Mouse (Mus musculus): ENCODE results near the gene Notch3. TPM values are rescaled to one million over a fixed set of nuclear protein-coding genes. Genes with fewer than 3 reads are reported as not detected.
"Not testable (repeated sequence)": the region's sequence is repeated elsewhere in the genome, so short reads cannot be mapped to it uniquely, and the experiment has no call there.

Gene Notch3
- polyA plus RNA-seq, 1 experiment, result not detected

DNA sequence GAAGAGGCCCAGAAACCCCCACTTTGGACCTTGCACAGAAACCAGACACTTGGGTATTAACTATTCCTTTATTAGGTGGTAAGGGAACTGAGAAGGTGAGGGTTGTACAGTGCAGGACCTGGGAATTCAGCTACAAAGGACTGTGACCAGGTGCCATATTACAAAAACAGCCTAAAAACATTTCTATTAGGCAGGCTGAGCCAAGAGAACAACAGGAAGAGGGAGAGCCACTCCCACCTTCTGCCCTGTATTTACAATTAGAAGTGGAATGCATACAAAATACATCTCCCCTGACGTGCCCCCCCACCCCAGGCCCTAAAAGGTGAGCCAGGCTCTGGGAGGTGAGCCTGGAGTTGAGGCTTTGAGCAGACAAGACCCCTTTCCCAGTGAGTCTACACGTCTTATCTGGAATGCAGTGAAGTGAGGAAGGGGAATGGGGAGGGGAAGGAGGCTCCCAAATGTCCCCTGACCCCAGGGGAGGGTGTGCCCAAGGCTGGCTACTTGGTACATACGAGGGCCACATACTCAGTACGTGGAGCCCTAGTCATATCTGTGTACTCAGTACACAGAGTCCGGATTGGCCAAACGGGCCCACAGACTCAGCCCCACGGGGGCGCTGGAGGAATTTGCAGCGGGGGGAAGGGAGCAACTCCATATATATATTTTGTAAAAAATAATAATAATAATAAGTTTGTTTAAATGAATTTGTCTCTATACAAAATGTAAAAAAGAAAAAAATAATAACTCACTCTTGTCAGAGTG is 45.7 kb downstream of the Notch3 start:
- Histone ChIP-seq H3K4me1 (ENCODE audit: control insufficient read depth, insufficient read depth, low read length) (no peaks in the 10 kb centered on the region), H3K4me3 (ENCODE audit: insufficient read depth, low read length) (no peak overlapping the region), H3K27ac (ENCODE audit: insufficient read depth, low read depth, low read length) (no peak overlapping the region)
- no peak for TF ChIP-seq POLR2A (IDR thresholded peaks at IDR 0.05; ENCODE audit: borderline replicate concordance, low read depth, low read length)

DNA sequence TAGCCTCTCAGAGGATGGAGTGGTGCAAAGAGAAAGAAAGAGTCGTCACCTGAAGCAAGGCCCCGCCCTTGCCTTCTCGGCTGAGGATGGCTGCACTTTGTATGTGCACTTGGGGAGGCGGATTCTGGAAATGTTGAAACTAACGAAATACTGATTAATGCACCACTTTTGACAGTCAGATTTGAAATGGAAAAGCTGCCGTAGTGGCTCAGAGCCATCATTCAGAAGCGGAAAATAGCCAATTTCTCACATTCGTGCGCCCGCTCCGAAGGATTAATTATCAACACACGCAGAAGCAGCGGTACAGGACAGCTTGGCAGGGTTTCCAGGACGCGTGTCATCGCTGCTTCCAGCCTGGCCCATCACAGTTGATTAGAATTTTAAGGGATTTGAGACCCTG is 47.5 kb downstream of the Notch3 start:
- TF ChIP-seq POLR2A (IDR thresholded peaks at IDR 0.05; ENCODE audit: borderline replicate concordance, low read depth, low read length) (no peak), CTCF (IDR thresholded peaks at IDR 0.05; ENCODE audit: low read depth, low read length) (no peak)
- Histone ChIP-seq H3K27ac (ENCODE audit: insufficient read depth, low read depth, low read length) (no peak overlapping the region), H3K4me3 (ENCODE audit: insufficient read depth, low read length) (no peak overlapping the region), H3K4me1 (ENCODE audit: control insufficient read depth, insufficient read depth, low read length) (peaks cover 2% of the 10 kb centered on the region)

DNA sequence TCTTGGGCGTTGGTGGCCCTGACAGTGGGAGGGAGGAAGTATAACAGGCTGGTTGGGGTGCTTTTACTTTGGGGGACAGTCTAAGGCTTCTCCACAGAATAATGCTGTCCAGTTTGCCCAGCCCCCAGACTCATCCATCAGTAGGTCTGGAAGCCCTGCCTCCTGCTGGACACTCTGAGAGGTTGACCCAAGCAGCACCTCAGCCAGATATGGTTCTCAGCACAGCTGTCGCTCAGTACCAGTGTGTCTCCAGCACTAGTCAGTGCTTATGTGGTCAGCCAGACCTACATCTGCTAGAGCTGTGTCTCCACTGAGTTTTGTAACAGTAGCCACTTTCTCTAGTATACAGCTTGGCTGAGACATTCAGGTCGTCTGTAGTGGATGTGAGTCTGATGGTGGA is 48.2 kb downstream of the Notch3 start:
- TF ChIP-seq POLR2A (IDR thresholded peaks at IDR 0.05; ENCODE audit: borderline replicate concordance, low read depth, low read length), result no peak
- no peak for TF ChIP-seq CTCF (IDR thresholded peaks at IDR 0.05; ENCODE audit: low read depth, low read length)
- Histone ChIP-seq H3K4me1 (ENCODE audit: control insufficient read depth, insufficient read depth, low read length) (peaks cover 2% of the 10 kb centered on the region), H3K4me3 (ENCODE audit: insufficient read depth, low read length) (no peak overlapping the region), H3K27ac (ENCODE audit: insufficient read depth, low read depth, low read length) (no peak overlapping the region)

DNA sequence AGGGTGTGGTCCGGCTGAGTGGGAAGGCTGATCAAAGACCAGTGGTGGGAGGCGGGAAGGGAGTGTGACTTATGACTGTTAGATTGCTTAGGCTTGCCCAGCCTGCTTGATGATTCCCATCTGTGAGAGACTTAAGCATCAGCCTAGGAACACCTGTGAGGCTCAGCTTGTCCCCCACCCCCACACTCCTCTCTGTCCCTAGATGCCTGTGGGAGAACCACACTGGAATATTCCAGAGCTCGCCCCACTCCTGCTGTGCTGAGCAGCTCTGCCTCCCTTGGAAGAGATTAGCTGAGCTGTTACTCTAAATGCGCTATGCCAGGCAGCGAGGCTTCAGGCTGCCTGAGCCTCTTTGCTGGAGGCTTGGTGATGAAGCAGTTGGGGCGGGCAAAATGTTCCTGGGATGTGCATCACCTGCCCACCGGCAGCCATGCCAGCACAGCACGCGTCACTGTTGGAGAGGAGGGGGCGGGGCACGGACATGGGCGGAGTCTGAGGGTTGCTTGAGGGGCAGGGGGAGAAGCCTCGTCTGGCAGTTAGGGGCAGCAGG is 48.7 kb downstream of the Notch3 start:
- not testable (repeated sequence) for H3K4me3 ChIP-seq (ENCODE audit: insufficient read depth, low read length); H3K27ac ChIP-seq (ENCODE audit: insufficient read depth, low read depth, low read length); H3K4me1 ChIP-seq (ENCODE audit: control insufficient read depth, insufficient read depth, low read length)

DNA sequence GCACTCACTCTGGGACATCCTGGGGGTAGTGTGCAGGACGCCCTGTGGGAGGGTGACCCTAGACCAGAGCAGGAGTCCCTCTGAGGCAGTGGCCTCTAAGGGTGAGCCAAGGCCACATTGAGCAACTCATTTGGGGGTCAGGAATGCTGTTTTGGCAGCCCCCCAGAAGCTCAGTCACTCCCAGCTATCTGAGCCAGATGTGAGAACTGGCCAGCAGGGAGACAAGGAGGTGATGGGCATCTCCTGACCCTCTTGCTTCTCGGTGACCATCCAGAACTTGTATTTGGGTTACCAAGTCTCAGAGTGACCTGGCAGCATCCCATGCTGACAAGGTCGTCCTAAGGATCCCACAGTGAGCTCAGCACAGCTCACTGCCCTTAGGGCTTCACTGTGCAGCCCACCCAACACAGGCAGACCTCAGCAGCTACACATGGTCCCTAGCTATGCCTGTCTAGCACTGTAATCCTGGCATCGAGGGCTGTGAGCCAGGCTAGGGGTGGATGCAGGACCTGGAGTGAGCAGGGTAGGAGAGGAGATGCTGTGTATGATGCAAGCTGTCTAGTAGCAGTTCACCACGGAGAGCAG is 49.3 kb downstream of the Notch3 start:
- H3K27ac ChIP-seq (ENCODE audit: insufficient read depth, low read depth, low read length), result no peak overlapping the region
- H3K4me3 ChIP-seq (ENCODE audit: insufficient read depth, low read length), result no peak overlapping the region
- TF ChIP-seq CTCF (IDR thresholded peaks at IDR 0.05; ENCODE audit: low read depth, low read length) (no peak), POLR2A (IDR thresholded peaks at IDR 0.05; ENCODE audit: borderline replicate concordance, low read depth, low read length) (no peak)
- H3K4me1 ChIP-seq (ENCODE audit: control insufficient read depth, insufficient read depth, low read length), result peaks cover 2% of the 10 kb centered on the region

DNA sequence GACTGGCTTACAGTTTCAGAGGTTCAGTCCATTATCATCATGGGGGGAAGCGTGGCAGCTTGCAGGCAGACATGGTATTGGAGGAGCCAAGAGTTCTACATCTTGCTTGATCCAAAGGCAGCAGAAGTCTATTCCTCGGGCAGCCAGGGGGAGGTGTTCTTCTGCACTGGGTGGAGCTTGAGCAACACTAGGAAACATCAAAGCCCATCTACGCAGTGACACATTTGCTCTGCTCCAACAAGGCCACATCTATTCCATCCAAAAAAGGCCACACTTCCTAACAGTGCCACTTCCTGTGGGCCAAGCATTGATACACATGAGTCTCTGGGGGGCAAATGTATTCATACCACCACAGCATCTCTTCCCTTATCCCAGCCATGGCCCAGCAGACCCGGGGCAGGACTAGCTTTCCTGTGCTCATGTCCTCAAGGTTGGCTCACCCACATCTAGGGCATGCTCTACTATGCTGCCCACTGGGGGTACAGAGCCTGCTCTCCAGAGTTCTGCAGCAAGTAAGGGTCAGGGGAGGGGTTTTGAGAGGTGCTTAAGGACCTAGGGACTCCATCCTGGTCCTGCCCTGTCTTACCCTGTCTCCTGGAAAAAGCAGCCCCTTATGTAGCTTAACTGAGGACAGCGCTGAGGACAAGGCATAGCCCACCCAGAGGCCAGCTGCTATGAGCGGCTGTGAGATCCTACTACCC is 49.9 kb downstream of the Notch3 start:
- H3K27ac ChIP-seq (ENCODE audit: insufficient read depth, low read depth, low read length), result no peak overlapping the region
- TF ChIP-seq CTCF (IDR thresholded peaks at IDR 0.05; ENCODE audit: low read depth, low read length) (no peak), POLR2A (IDR thresholded peaks at IDR 0.05; ENCODE audit: borderline replicate concordance, low read depth, low read length) (no peak)
- peaks cover 2% of the 10 kb centered on the region for H3K4me1 ChIP-seq (ENCODE audit: control insufficient read depth, insufficient read depth, low read length)
- H3K4me3 ChIP-seq (ENCODE audit: insufficient read depth, low read length), result no peak overlapping the region

DNA sequence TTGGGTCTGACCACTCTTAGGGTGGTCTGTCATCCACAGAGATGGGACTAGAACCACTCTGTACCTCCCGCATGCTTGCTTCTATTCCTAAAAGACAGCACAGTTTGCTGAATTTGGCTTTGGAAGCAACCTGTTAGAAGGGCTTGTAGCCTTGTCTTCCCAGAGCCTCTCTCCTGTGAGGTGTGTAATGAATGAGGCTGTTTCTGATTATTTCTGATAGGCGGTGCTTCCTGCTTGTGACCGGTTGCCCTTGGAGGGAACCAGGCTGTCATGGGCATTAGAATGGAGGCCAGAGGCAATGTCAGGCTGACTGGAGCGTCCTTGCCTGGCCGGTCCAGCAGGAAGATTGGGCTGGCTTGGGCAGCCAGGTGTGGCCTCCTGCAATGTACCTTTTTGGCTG is 52.2 kb downstream of the Notch3 start:
- peak overlapping the region; percentile 61 for H3K4me3 ChIP-seq (ENCODE audit: insufficient read depth, low read length)
- not testable (repeated sequence) for H3K27ac ChIP-seq (ENCODE audit: insufficient read depth, low read depth, low read length); H3K4me1 ChIP-seq (ENCODE audit: control insufficient read depth, insufficient read depth, low read length)

DNA sequence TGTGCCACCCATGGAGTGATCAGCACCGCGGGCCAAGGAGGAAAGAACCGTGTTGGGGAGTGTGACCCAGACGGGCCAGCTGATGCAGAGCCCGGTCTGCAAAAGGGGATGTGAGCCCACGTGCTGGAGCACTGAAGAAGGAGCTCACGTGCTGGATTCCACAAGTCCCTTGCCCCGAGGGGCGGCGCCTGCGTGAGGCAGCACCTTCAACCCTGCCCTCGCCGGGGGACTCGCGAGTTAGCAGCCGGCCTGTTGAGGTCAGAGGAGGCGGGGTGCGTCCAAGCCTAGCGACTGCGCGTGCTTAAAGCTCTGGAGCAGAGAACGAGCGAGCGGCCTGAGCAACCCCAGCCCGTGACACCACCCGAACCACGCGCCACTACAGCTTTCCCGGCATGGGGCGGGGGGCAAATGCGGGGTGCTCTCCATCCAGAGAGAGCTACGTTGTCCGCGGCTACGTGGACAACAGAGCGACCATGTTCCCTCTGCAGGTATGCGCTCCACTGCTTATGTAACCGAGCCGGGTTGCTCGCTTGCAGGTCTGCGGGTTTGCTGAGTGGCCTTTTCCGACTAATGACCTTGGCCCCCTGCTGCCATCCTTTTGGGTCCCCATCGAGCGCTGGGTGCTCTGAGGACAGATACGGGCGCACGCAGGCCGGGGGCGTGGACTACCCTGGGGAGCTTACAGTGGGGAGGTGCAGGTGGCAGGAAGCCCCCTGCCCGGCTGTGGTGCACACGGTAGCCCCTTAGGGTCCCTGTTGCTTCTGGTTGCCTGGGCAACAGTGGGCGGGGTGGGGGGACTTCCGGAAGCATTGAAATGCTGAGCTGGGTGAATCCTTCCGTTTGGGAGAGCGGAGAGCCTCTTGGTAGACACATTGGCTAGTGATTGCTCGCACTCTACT is 52.9 kb downstream of the Notch3 start:
- Histone ChIP-seq H3K27ac (ENCODE audit: insufficient read depth, low read depth, low read length) (no peak overlapping the region), H3K4me3 (ENCODE audit: insufficient read depth, low read length) (peak overlapping the region; percentile 61), H3K4me1 (ENCODE audit: control insufficient read depth, insufficient read depth, low read length) (peaks cover 6% of the 10 kb centered on the region)
- TF ChIP-seq CTCF (IDR thresholded peaks at IDR 0.05; ENCODE audit: low read depth, low read length) (no peak), POLR2A (IDR thresholded peaks at IDR 0.05; ENCODE audit: borderline replicate concordance, low read depth, low read length) (no peak)

DNA sequence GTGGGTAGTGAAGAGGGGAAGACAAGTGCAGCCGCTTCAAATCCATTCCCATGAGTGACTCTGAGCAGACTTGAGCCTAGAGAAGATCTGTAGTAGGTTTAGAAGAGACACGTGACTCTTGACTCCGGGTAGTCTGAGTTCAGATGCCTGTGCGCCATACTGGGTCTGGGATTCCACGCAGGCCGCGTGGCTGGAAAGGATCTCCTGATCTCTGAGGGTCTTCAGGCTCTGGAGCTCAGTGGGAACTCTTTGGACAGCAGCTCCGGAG is 53.5 kb downstream of the Notch3 start:
- H3K27ac ChIP-seq (ENCODE audit: insufficient read depth, low read depth, low read length), result no peak overlapping the region
- TF ChIP-seq CTCF (IDR thresholded peaks at IDR 0.05; ENCODE audit: low read depth, low read length), result no peak
- no peak for TF ChIP-seq POLR2A (IDR thresholded peaks at IDR 0.05; ENCODE audit: borderline replicate concordance, low read depth, low read length)
- no peak overlapping the region for H3K4me3 ChIP-seq (ENCODE audit: insufficient read depth, low read length)
- peaks cover 6% of the 10 kb centered on the region for H3K4me1 ChIP-seq (ENCODE audit: control insufficient read depth, insufficient read depth, low read length)

Data from bone marrow macrophage, adult 2 months (primary cell).